Mouse (Mus musculus): ENCODE measurements at regions not wholly inside any gene's neighbourhood (a gene's known extent, or its start where the extent isn't known, plus 50 kb on each side); places are given as distances from the start of the nearest gene placed in this dataset.

GRCm38 (mm10) chr19:14891689-14892389, 294.0 kb upstream of the Tle4 start:
- DNase-seq (ENCODE audit: low read depth, low spot score) = no peak

GRCm38 (mm10) chr19:14891090-14891428, 293.2 kb upstream of the Tle4 start:
- DNase-seq (ENCODE audit: low read depth, low spot score) = no peak

GRCm38 (mm10) chr19:14890241-14891089, 292.6 kb upstream of the Tle4 start:
- DNase-seq (ENCODE audit: low read depth, low spot score) = no peak

GRCm38 (mm10) chr19:14889794-14890193, 291.9 kb upstream of the Tle4 start:
- DNase-seq (ENCODE audit: low read depth, low spot score) = no peak

GRCm38 (mm10) chr19:14883707-14884421, 286.0 kb upstream of the Tle4 start:
- DNase-seq (ENCODE audit: low read depth, low spot score) = no peak

- DNase-seq (ENCODE audit: low read depth, low spot score) = no peak
Observed at GRCm38 (mm10) chr19:14880818-14881217, 283.0 kb upstream of the Tle4 start.

GRCm38 (mm10) chr19:14873986-14874385, 276.1 kb upstream of the Tle4 start:
- DNase-seq (ENCODE audit: low read depth, low spot score) = no peak

- DNase-seq (ENCODE audit: low read depth, low spot score) = no peak
Observed at GRCm38 (mm10) chr19:14871178-14871867, 273.5 kb upstream of the Tle4 start.

- no peak for DNase-seq (ENCODE audit: low read depth, low spot score)
Observed at GRCm38 (mm10) chr19:14862654-14863468, 265.0 kb upstream of the Tle4 start.

GRCm38 (mm10) chr19:14855036-14855435, 257.2 kb upstream of the Tle4 start:
- no peak for DNase-seq (ENCODE audit: low read depth, low spot score)

- DNase-seq (ENCODE audit: low read depth, low spot score) = no peak
Observed at GRCm38 (mm10) chr19:14853416-14853815, 255.6 kb upstream of the Tle4 start.

GRCm38 (mm10) chr19:14849561-14849960, 251.7 kb upstream of the Tle4 start:
- DNase-seq (ENCODE audit: low read depth, low spot score) = no peak

GRCm38 (mm10) chr19:14847120-14847519, 249.3 kb upstream of the Tle4 start:
- DNase-seq (ENCODE audit: low read depth, low spot score) = no peak

- DNase-seq (ENCODE audit: low read depth, low spot score) = peak; percentile 73
Observed at GRCm38 (mm10) chr19:14835629-14836028, 237.8 kb upstream of the Tle4 start.

GRCm38 (mm10) chr19:14816354-14816753, 218.5 kb upstream of the Tle4 start:
- no peak for DNase-seq (ENCODE audit: low read depth, low spot score)

- DNase-seq (ENCODE audit: low read depth, low spot score) = no peak
Observed at GRCm38 (mm10) chr19:14806787-14807186, 208.9 kb upstream of the Tle4 start.

GRCm38 (mm10) chr19:14802909-14803650, 205.2 kb upstream of the Tle4 start:
- no peak for DNase-seq (ENCODE audit: low read depth, low spot score)

GRCm38 (mm10) chr19:14801669-14802068, 203.8 kb upstream of the Tle4 start:
- DNase-seq (ENCODE audit: low read depth, low spot score) = no peak

GRCm38 (mm10) chr19:14799002-14799401, 201.2 kb upstream of the Tle4 start:
- DNase-seq (ENCODE audit: low read depth, low spot score) = no peak

- DNase-seq (ENCODE audit: low read depth, low spot score) = no peak
Observed at GRCm38 (mm10) chr19:14798417-14798816, 200.6 kb upstream of the Tle4 start.

Measured in WW6 (cell line).